26 mouse cellular contexts compared by ENCODE assay signal in genomic region chr13:24096573-24096972, GRCm38 (mm10).
"Had no signal": no experiment of that assay in that cellular context is flagged by ENCODE, and none has a peak within 500 bp of the region (broad histone marks: within the 10 kb centered on the region; RNA-seq: fewer than 3 reads in every experiment).

No protein-coding gene starts in this region.

- H3K4me2 ChIP-seq: heart, embryonic 11.5 days; heart, embryonic 13.5 days; heart, embryonic 15.5 days; hindbrain, embryonic 12.5 days; hindbrain, embryonic 14.5 days; kidney, embryonic 15.5 days; limb, embryonic 12.5 days; liver, embryonic 11.5 days; liver, embryonic 13.5 days had no signal

- DNase-seq: gastrocnemius, postnatal 14 days; gastrocnemius, postnatal 36 days; heart, adult 2 months; heart, postnatal 4 days; kidney, adult 11 months; kidney, adult 2 months; kidney, adult 9 months; kidney, postnatal 14 days; kidney, postnatal 36 days; layer of hippocampus, adult 9-11 months; layer of hippocampus, postnatal 36 days; liver; liver, embryonic 13.5 days had no signal

- H3K4me3 ChIP-seq: heart, adult 2 months; heart, embryonic 13.5 days; heart, embryonic 15.5 days; hindbrain, embryonic 10.5 days; hindbrain, embryonic 12.5 days; kidney, embryonic 15.5 days; limb, embryonic 10.5 days; limb, embryonic 12.5 days; liver, embryonic 13.5 days had no signal

- H3K4me1 ChIP-seq: heart, embryonic 15.5 days; hindbrain, embryonic 10.5 days; hindbrain, embryonic 12.5 days; kidney, embryonic 15.5 days; limb, embryonic 10.5 days; limb, embryonic 12.5 days had no signal

- H3K36me3 ChIP-seq: heart, embryonic 13.5 days; heart, embryonic 15.5 days; hindbrain, embryonic 10.5 days; hindbrain, embryonic 12.5 days; limb, embryonic 10.5 days; liver, embryonic 13.5 days had no signal

- ATAC-seq: hindbrain, embryonic 16.5 days; intestine, embryonic 16.5 days had no signal

- H3K27ac ChIP-seq: heart, adult 2 months; heart, embryonic 13.5 days; heart, embryonic 15.5 days; hindbrain, embryonic 10.5 days; hindbrain, embryonic 12.5 days; hindbrain, embryonic 14.5 days; kidney, embryonic 15.5 days; kidney, postnatal 0 days; limb, embryonic 10.5 days; limb, embryonic 12.5 days; liver, embryonic 13.5 days had no signal

- H3K9ac ChIP-seq: heart, embryonic 13.5 days; heart, embryonic 15.5 days; hindbrain, embryonic 12.5 days; hindbrain, embryonic 14.5 days; kidney, embryonic 15.5 days; limb, embryonic 12.5 days; liver, embryonic 13.5 days had no signal

- H3K9me3 ChIP-seq: heart, embryonic 13.5 days; heart, embryonic 15.5 days; hindbrain, embryonic 10.5 days; hindbrain, embryonic 12.5 days; kidney, embryonic 15.5 days; limb, embryonic 10.5 days; limb, embryonic 12.5 days; liver, embryonic 13.5 days had no signal

- H3K27me3 ChIP-seq: hindbrain, embryonic 12.5 days; kidney, embryonic 15.5 days; limb, embryonic 12.5 days; liver, embryonic 13.5 days had no signal
